Mouse (Mus musculus) midbrain, embryonic 11.5 days (tissue): ENCODE measurements around the gene Dnttip1. TPM values are rescaled to one million over a fixed set of nuclear protein-coding genes. Genes with fewer than 3 reads are reported as not detected.
"Not testable (repeated sequence)": the region's sequence is repeated elsewhere in the genome, so short reads cannot be mapped to it uniquely, and the experiment has no call there.

ENCODE experiments used
- ATAC-seq: fragments of 200-750 bp; cut with Nextera tagmentation; 2 replicates; pipeline ENCODE4 v1.8.0; 2017; ENCODE audit warnings: moderate TSS enrichment, moderate library complexity; ENCODE audit not compliant: low FRiP score
- DNase-seq: peaks from one replicate; pipeline ENCODE4 v3.0.0; 2015; ENCODE audit warnings: low spot score; ENCODE audit errors: missing footprints
- H3K27ac ChIP-seq: fragments of 300-500 bp; sonication (generic); 2 replicates; pipeline ENCODE4 v1.5.1; 2014; ENCODE audit warnings: low read depth, low read length
- H3K27me3 ChIP-seq: fragments of 300-500 bp; sonication (generic); 2 replicates; pipeline ENCODE4 v1.6.1; 2014; ENCODE audit warnings: mild to moderate bottlenecking, low read length, moderate library complexity, mixed read lengths; ENCODE audit not compliant: control insufficient read depth, insufficient read depth
- H3K36me3 ChIP-seq: fragments of 300-500 bp; sonication (generic); 2 replicates; pipeline ENCODE4 v1.6.1; 2014; ENCODE audit warnings: mild to moderate bottlenecking, low read length, moderate library complexity, mixed read lengths; ENCODE audit not compliant: control insufficient read depth, insufficient read depth
- H3K4me1 ChIP-seq: fragments of 300-500 bp; sonication (generic); 2 replicates; pipeline ENCODE4 v1.6.1; 2014; ENCODE audit warnings: low read length; ENCODE audit not compliant: control insufficient read depth, insufficient read depth
- H3K4me2 ChIP-seq: fragments of 300-500 bp; sonication (generic); 2 replicates; pipeline ENCODE4 v1.6.1; 2014; ENCODE audit warnings: mild to moderate bottlenecking, moderate library complexity
- H3K4me3 ChIP-seq: fragments of 300-500 bp; sonication (generic); 2 replicates; pipeline ENCODE4 v1.5.1; 2014; ENCODE audit warnings: low read depth, low read length
- H3K9ac ChIP-seq: fragments of 300-500 bp; sonication (generic); 2 replicates; pipeline ENCODE4 v1.6.1; 2014; ENCODE audit warnings: low read length
- H3K9me3 ChIP-seq: fragments of 300-500 bp; sonication (generic); 2 replicates; pipeline ENCODE4 v1.6.1; 2016; ENCODE audit warnings: low read length; ENCODE audit not compliant: control insufficient read depth
- WGBS: fragments of 180-500 bp; shearing (Covaris S2); extraction: QIAGEN DNeasy Blood & Tissue Kit; methylation state at CpG from one replicate; pipeline ENCODE4 v1.1.7; 2014; 5-methylcytosine and 5-hydroxymethylcytosine counted together
- polyA plus RNA-seq: library from polyadenylated mRNA; unstranded; fragments of >200 nt; fragmentation: Nextera tagmentation; extraction: Ambion mirVana; gene quantifications from 2 replicates; pipeline ENCODE4 v1.2.1, GENCODE M21; 2014

Dnttip1 gene
- polyA plus RNA-seq, result 75.9 and 82.5 TPM in 2 replicates

GRCm38 (mm10) chr2:164745843-164746479 is at the start of gene Dnttip1, which contains the start of gene Wfdc3:
Gene Dnttip1 (plus strand): TSS chr2:164745983.
Gene Wfdc3 (minus strand): TSS chr2:164745931.
- no peaks in the 10 kb centered on the region for H3K9me3 ChIP-seq
- WGBS, result under 1% methylated on average over 70 of the region's 70 CpGs
- peaks cover 12% of the 10 kb centered on the region for H3K4me1 ChIP-seq
- ATAC-seq (peak; percentile 94), DNase-seq (peak; percentile 100)
- no peaks in the 10 kb centered on the region for H3K27me3 ChIP-seq
- H3K9ac ChIP-seq, result peak within 1 kb of the TSS; percentile 92
- peak within 1 kb of the TSS; percentile 32; the same call in 1 of the 2 replicates for H3K27ac ChIP-seq
- no peaks in the 10 kb centered on the region for H3K36me3 ChIP-seq
- peak within 1 kb of the TSS; percentile 89 for H3K4me2 ChIP-seq
- H3K4me3 ChIP-seq, result peak within 1 kb of the TSS; percentile 88

- no peak within 1 kb of the TSS for H3K27ac ChIP-seq
- no peaks in the 10 kb centered on the region for H3K4me1 ChIP-seq
- H3K27me3 ChIP-seq, result no peaks in the 10 kb centered on the region
- no peak within 1 kb of the TSS for H3K4me3 ChIP-seq
- 76% methylated on average over 4 of the region's 4 CpGs for WGBS
- ATAC-seq, result no peak
- DNase-seq, result no peak
- no peaks in the 10 kb centered on the region for H3K36me3 ChIP-seq
- H3K4me2 ChIP-seq, result no peak within 1 kb of the TSS
- no peaks in the 10 kb centered on the region for H3K9me3 ChIP-seq
- H3K9ac ChIP-seq, result no peak within 1 kb of the TSS
Observed at GRCm38 (mm10) chr2:164698201-164698600, 47.6 kb upstream of the Dnttip1 start, which contains the start of gene Spint4. Gene Spint4 (plus strand): TSS chr2:164698501.

GRCm38 (mm10) chr2:164700959-164701358 is 44.8 kb upstream of the Dnttip1 start:
- Histone ChIP-seq H3K36me3 (no peaks in the 10 kb centered on the region), H3K4me2 (no peak overlapping the region), H3K9me3 (no peaks in the 10 kb centered on the region), H3K27ac (no peak overlapping the region), H3K27me3 (no peaks in the 10 kb centered on the region), H3K4me1 (no peaks in the 10 kb centered on the region), H3K9ac (no peak overlapping the region), H3K4me3 (no peak overlapping the region)
- no peak for ATAC-seq
- 81% methylated on average over 5 of the region's 5 CpGs for WGBS
- DNase-seq, result no peak

- ATAC-seq (no peak), DNase-seq (no peak)
- Histone ChIP-seq H3K9ac (no peak overlapping the region), H3K4me1 (no peaks in the 10 kb centered on the region), H3K36me3 (no peaks in the 10 kb centered on the region), H3K27ac (no peak overlapping the region), H3K9me3 (no peaks in the 10 kb centered on the region), H3K4me2 (no peak overlapping the region), H3K4me3 (no peak overlapping the region), H3K27me3 (no peaks in the 10 kb centered on the region)
- WGBS, result 92% methylated on average over 5 of the region's 5 CpGs
Observed at GRCm38 (mm10) chr2:164701761-164702160, 44.0 kb upstream of the Dnttip1 start.

GRCm38 (mm10) chr2:164704235-164704634 is 41.5 kb upstream of the Dnttip1 start:
- Histone ChIP-seq H3K4me1 (no peaks in the 10 kb centered on the region), H3K27me3 (no peaks in the 10 kb centered on the region), H3K4me2 (no peak overlapping the region), H3K9ac (no peak overlapping the region), H3K36me3 (no peaks in the 10 kb centered on the region), H3K4me3 (no peak overlapping the region), H3K27ac (no peak overlapping the region), H3K9me3 (no peaks in the 10 kb centered on the region)
- DNase-seq (no peak), ATAC-seq (no peak)
- 74% methylated on average over 5 of the region's 5 CpGs for WGBS

- Histone ChIP-seq H3K27me3 (no peaks in the 10 kb centered on the region), H3K4me2 (no peak overlapping the region), H3K36me3 (no peaks in the 10 kb centered on the region), H3K4me1 (no peaks in the 10 kb centered on the region), H3K4me3 (no peak overlapping the region), H3K27ac (no peak overlapping the region), H3K9ac (no peak overlapping the region), H3K9me3 (no peaks in the 10 kb centered on the region)
- 95% methylated on average over 6 of the region's 6 CpGs for WGBS
- ATAC-seq (no peak), DNase-seq (no peak)
Observed at GRCm38 (mm10) chr2:164705328-164705727, 40.5 kb upstream of the Dnttip1 start.

- Histone ChIP-seq H3K4me2 (no peak overlapping the region), H3K9ac (no peak overlapping the region), H3K27ac (no peak overlapping the region), H3K4me3 (no peak overlapping the region), H3K9me3 (no peaks in the 10 kb centered on the region), H3K27me3 (no peaks in the 10 kb centered on the region), H3K36me3 (no peaks in the 10 kb centered on the region), H3K4me1 (no peaks in the 10 kb centered on the region)
- no peak for ATAC-seq
- 90% methylated on average over 14 of the region's 14 CpGs for WGBS
- DNase-seq, result no peak
Observed at GRCm38 (mm10) chr2:164705991-164706390, 39.8 kb upstream of the Dnttip1 start.

GRCm38 (mm10) chr2:164715005-164715404 is 30.8 kb upstream of the Dnttip1 start, which contains the start of gene Spint5:
Gene Spint5 (plus strand): TSS chr2:164715305.
- no peak for DNase-seq
- 82% methylated on average over 6 of the region's 6 CpGs for WGBS
- H3K4me2 ChIP-seq, result no peak within 1 kb of the TSS
- H3K4me1 ChIP-seq, result no peaks in the 10 kb centered on the region
- ATAC-seq, result no peak
- no peaks in the 10 kb centered on the region for H3K9me3 ChIP-seq
- no peaks in the 10 kb centered on the region for H3K36me3 ChIP-seq
- H3K4me3 ChIP-seq, result no peak within 1 kb of the TSS
- no peaks in the 10 kb centered on the region for H3K27me3 ChIP-seq
- H3K27ac ChIP-seq, result no peak within 1 kb of the TSS
- H3K9ac ChIP-seq, result no peak within 1 kb of the TSS

GRCm38 (mm10) chr2:164716194-164716786 is 29.5 kb upstream of the Dnttip1 start:
- not testable (repeated sequence) for H3K4me1 ChIP-seq, H3K9ac ChIP-seq, H3K9me3 ChIP-seq, H3K36me3 ChIP-seq, DNase-seq, H3K4me3 ChIP-seq, H3K27me3 ChIP-seq, H3K27ac ChIP-seq, H3K4me2 ChIP-seq, ATAC-seq
- 88% methylated on average over 20 of the region's 23 CpGs for WGBS
